Mouse (Mus musculus): ENCODE results near the gene Nlgn2. TPM values are rescaled to one million over a fixed set of nuclear protein-coding genes. Genes with fewer than 3 reads are reported as not detected.
A peak's percentile ranks its signal among the peaks of the same experiment; 100 is the strongest.

The Nlgn2 gene
- polyA plus RNA-seq, 1 experiment from 2014 or later, result 31.3 TPM

GRCm38 (mm10) chr11:69880506-69880852 lies 42.9 kb upstream of the Nlgn2 start:
- H3K27ac ChIP-seq (ENCODE audit: low read depth, low read length), result no peak overlapping the region; the same call in 1 of the 2 replicates

GRCm38 (mm10) chr11:69879711-69880110 lies 42.1 kb upstream of the Nlgn2 start:
- ATAC-seq (ENCODE audit: low read depth), result no peak
- no peaks in the 10 kb centered on the region for H3K9me3 ChIP-seq (ENCODE audit: control insufficient read depth, low read length)
- H3K27me3 ChIP-seq (ENCODE audit: control insufficient read depth, insufficient read depth, low read length), result no peaks in the 10 kb centered on the region
- no peak overlapping the region for H3K9ac ChIP-seq (replicated peaks; ENCODE audit: low read depth, low read length)
- peak overlapping the region; percentile 72 for H3K4me2 ChIP-seq (ENCODE audit: low read depth, low read length)
- H3K36me3 ChIP-seq (ENCODE audit: control insufficient read depth, insufficient read depth, low read length), result no peaks in the 10 kb centered on the region
- WGBS, result 50% methylated on average over 15 of the region's 15 CpGs
- H3K4me1 ChIP-seq (ENCODE audit: control insufficient read depth, insufficient read depth, low read length), result peaks cover 8% of the 10 kb centered on the region; the same call in 1 of the 2 replicates
- H3K4me3 ChIP-seq (ENCODE audit: low read depth, low read length), result peak overlapping the region; percentile 38; the same call in 1 of the 2 replicates
- H3K27ac ChIP-seq (ENCODE audit: low read depth, low read length), result no peak overlapping the region

More at GRCm38 (mm10) chr11:69880506-69880852, 42.9 kb upstream of the Nlgn2 start:
- Histone ChIP-seq H3K4me2 (ENCODE audit: low read depth, low read length) (peak overlapping the region; percentile 72), H3K27me3 (ENCODE audit: control insufficient read depth, insufficient read depth, low read length) (no peaks in the 10 kb centered on the region), H3K36me3 (ENCODE audit: control insufficient read depth, insufficient read depth, low read length) (no peaks in the 10 kb centered on the region), H3K9me3 (ENCODE audit: control insufficient read depth, low read length) (no peaks in the 10 kb centered on the region), H3K9ac (replicated peaks; ENCODE audit: low read depth, low read length) (peak overlapping the region; percentile 39), H3K4me3 (ENCODE audit: low read depth, low read length) (peak overlapping the region; percentile 38), H3K4me1 (ENCODE audit: control insufficient read depth, insufficient read depth, low read length) (peaks cover 8% of the 10 kb centered on the region; the same call in 1 of the 2 replicates)
- peak; percentile 38 for ATAC-seq (ENCODE audit: low read depth)
- under 1% methylated on average over 18 of the region's 18 CpGs for WGBS

GRCm38 (mm10) chr11:69878952-69879351 lies 41.4 kb upstream of the Nlgn2 start:
- no peak overlapping the region for H3K9ac ChIP-seq (replicated peaks; ENCODE audit: low read depth, low read length)
- H3K4me1 ChIP-seq (ENCODE audit: control insufficient read depth, insufficient read depth, low read length), result peaks cover 8% of the 10 kb centered on the region; the same call in 1 of the 2 replicates
- no peak overlapping the region for H3K4me2 ChIP-seq (ENCODE audit: low read depth, low read length)
- H3K27me3 ChIP-seq (ENCODE audit: control insufficient read depth, insufficient read depth, low read length), result no peaks in the 10 kb centered on the region
- no peaks in the 10 kb centered on the region for H3K9me3 ChIP-seq (ENCODE audit: control insufficient read depth, low read length)
- no peak overlapping the region for H3K27ac ChIP-seq (ENCODE audit: low read depth, low read length)
- WGBS, result 94% methylated on average over 6 of the region's 6 CpGs
- no peak for ATAC-seq (ENCODE audit: low read depth)
- H3K4me3 ChIP-seq (ENCODE audit: low read depth, low read length), result no peak overlapping the region
- H3K36me3 ChIP-seq (ENCODE audit: control insufficient read depth, insufficient read depth, low read length), result no peaks in the 10 kb centered on the region

- H3K27ac ChIP-seq (ENCODE audit: low read depth, low read length), result no peak overlapping the region
- no peaks in the 10 kb centered on the region for H3K36me3 ChIP-seq (ENCODE audit: control insufficient read depth, insufficient read depth, low read length)
- H3K4me1 ChIP-seq (ENCODE audit: control insufficient read depth, insufficient read depth, low read length), result peaks cover 8% of the 10 kb centered on the region; the same call in 1 of the 2 replicates
- ATAC-seq (ENCODE audit: low read depth), result no peak
- H3K9ac ChIP-seq (replicated peaks; ENCODE audit: low read depth, low read length), result no peak overlapping the region
- H3K4me2 ChIP-seq (ENCODE audit: low read depth, low read length), result no peak overlapping the region; the same call in 1 of the 2 replicates
- H3K9me3 ChIP-seq (ENCODE audit: control insufficient read depth, low read length), result no peaks in the 10 kb centered on the region
- H3K4me3 ChIP-seq (ENCODE audit: low read depth, low read length), result no peak overlapping the region
- no peaks in the 10 kb centered on the region for H3K27me3 ChIP-seq (ENCODE audit: control insufficient read depth, insufficient read depth, low read length)
- 88% methylated on average over 3 of the region's 3 CpGs for WGBS
Observed at GRCm38 (mm10) chr11:69878399-69878798, 40.8 kb upstream of the Nlgn2 start.

- WGBS, result 89% methylated on average over 11 of the region's 11 CpGs
- no peak for ATAC-seq (ENCODE audit: low read depth)
- Histone ChIP-seq H3K27me3 (ENCODE audit: control insufficient read depth, insufficient read depth, low read length) (no peaks in the 10 kb centered on the region), H3K4me1 (ENCODE audit: control insufficient read depth, insufficient read depth, low read length) (peaks cover 8% of the 10 kb centered on the region; the same call in 1 of the 2 replicates), H3K4me3 (ENCODE audit: low read depth, low read length) (no peak within 1 kb of the TSS), H3K9ac (replicated peaks; ENCODE audit: low read depth, low read length) (no peak within 1 kb of the TSS), H3K27ac (ENCODE audit: low read depth, low read length) (no peak within 1 kb of the TSS), H3K9me3 (ENCODE audit: control insufficient read depth, low read length) (no peaks in the 10 kb centered on the region), H3K36me3 (ENCODE audit: control insufficient read depth, insufficient read depth, low read length) (no peaks in the 10 kb centered on the region), H3K4me2 (ENCODE audit: low read depth, low read length) (peak within 1 kb of the TSS; percentile 29)
Observed at GRCm38 (mm10) chr11:69877878-69878277, 40.3 kb upstream of the Nlgn2 start, which contains the start of gene Tmem95. Tmem95 (minus strand) TSS chr11:69878018.

- Histone ChIP-seq H3K4me2 (ENCODE audit: low read depth, low read length) (peak overlapping the region; percentile 29), H3K4me1 (ENCODE audit: control insufficient read depth, insufficient read depth, low read length) (peaks cover 8% of the 10 kb centered on the region; the same call in 1 of the 2 replicates), H3K27me3 (ENCODE audit: control insufficient read depth, insufficient read depth, low read length) (no peaks in the 10 kb centered on the region), H3K4me3 (ENCODE audit: low read depth, low read length) (no peak overlapping the region), H3K9ac (replicated peaks; ENCODE audit: low read depth, low read length) (no peak overlapping the region), H3K36me3 (ENCODE audit: control insufficient read depth, insufficient read depth, low read length) (no peaks in the 10 kb centered on the region), H3K27ac (ENCODE audit: low read depth, low read length) (no peak overlapping the region), H3K9me3 (ENCODE audit: control insufficient read depth, low read length) (no peaks in the 10 kb centered on the region)
- ATAC-seq (ENCODE audit: low read depth), result no peak
- 3% methylated on average over 12 of the region's 12 CpGs for WGBS
Observed at GRCm38 (mm10) chr11:69876867-69877266, 39.3 kb upstream of the Nlgn2 start.

- Histone ChIP-seq H3K9me3 (ENCODE audit: control insufficient read depth, low read length) (no peaks in the 10 kb centered on the region), H3K4me1 (ENCODE audit: control insufficient read depth, insufficient read depth, low read length) (peaks cover 5% of the 10 kb centered on the region; the same call in 1 of the 2 replicates), H3K27me3 (ENCODE audit: control insufficient read depth, insufficient read depth, low read length) (no peaks in the 10 kb centered on the region), H3K4me2 (ENCODE audit: low read depth, low read length) (no peak overlapping the region), H3K36me3 (ENCODE audit: control insufficient read depth, insufficient read depth, low read length) (no peaks in the 10 kb centered on the region), H3K27ac (ENCODE audit: low read depth, low read length) (no peak overlapping the region), H3K4me3 (ENCODE audit: low read depth, low read length) (no peak overlapping the region), H3K9ac (replicated peaks; ENCODE audit: low read depth, low read length) (no peak overlapping the region)
- 71% methylated on average over 7 of the region's 7 CpGs for WGBS
- no peak for ATAC-seq (ENCODE audit: low read depth)
Observed at GRCm38 (mm10) chr11:69876186-69876585, 38.6 kb upstream of the Nlgn2 start.

- Histone ChIP-seq H3K9ac (replicated peaks; ENCODE audit: low read depth, low read length) (no peak overlapping the region), H3K4me1 (ENCODE audit: control insufficient read depth, insufficient read depth, low read length) (peaks cover 3% of the 10 kb centered on the region; the same call in 1 of the 2 replicates), H3K4me3 (ENCODE audit: low read depth, low read length) (no peak overlapping the region), H3K27me3 (ENCODE audit: control insufficient read depth, insufficient read depth, low read length) (no peaks in the 10 kb centered on the region), H3K27ac (ENCODE audit: low read depth, low read length) (no peak overlapping the region), H3K9me3 (ENCODE audit: control insufficient read depth, low read length) (no peaks in the 10 kb centered on the region), H3K36me3 (ENCODE audit: control insufficient read depth, insufficient read depth, low read length) (no peaks in the 10 kb centered on the region), H3K4me2 (ENCODE audit: low read depth, low read length) (no peak overlapping the region)
- WGBS, result 84% methylated on average over 4 of the region's 4 CpGs
- no peak for ATAC-seq (ENCODE audit: low read depth)
Observed at GRCm38 (mm10) chr11:69872451-69872850, 34.9 kb upstream of the Nlgn2 start.

- no peak overlapping the region for H3K9ac ChIP-seq (replicated peaks; ENCODE audit: low read depth, low read length)
- H3K9me3 ChIP-seq (ENCODE audit: control insufficient read depth, low read length), result no peaks in the 10 kb centered on the region
- no peak overlapping the region for H3K27ac ChIP-seq (ENCODE audit: low read depth, low read length)
- no peak overlapping the region for H3K4me3 ChIP-seq (ENCODE audit: low read depth, low read length)
- no peaks in the 10 kb centered on the region for H3K27me3 ChIP-seq (ENCODE audit: control insufficient read depth, insufficient read depth, low read length)
- no peak overlapping the region for H3K4me2 ChIP-seq (ENCODE audit: low read depth, low read length)
- no peak for ATAC-seq (ENCODE audit: low read depth)
- WGBS, result 90% methylated on average over 7 of the region's 7 CpGs
- no peaks in the 10 kb centered on the region for H3K36me3 ChIP-seq (ENCODE audit: control insufficient read depth, insufficient read depth, low read length)
- no peaks in the 10 kb centered on the region for H3K4me1 ChIP-seq (ENCODE audit: control insufficient read depth, insufficient read depth, low read length)
Observed at GRCm38 (mm10) chr11:69871822-69872221, 34.2 kb upstream of the Nlgn2 start.
